Mouse (Mus musculus): ENCODE results near the gene Duoxa2. TPM values are rescaled to one million over a fixed set of nuclear protein-coding genes. Genes with fewer than 3 reads are reported as not detected.
"Not testable (repeated sequence)": the region's sequence is repeated elsewhere in the genome, so short reads cannot be mapped to it uniquely, and the experiment has no call there.

Gene Duoxa2
- total and polyA plus RNA-seq, 2 experiments from 2014 or later = 0.19 TPM; not detected in 1

DNA sequence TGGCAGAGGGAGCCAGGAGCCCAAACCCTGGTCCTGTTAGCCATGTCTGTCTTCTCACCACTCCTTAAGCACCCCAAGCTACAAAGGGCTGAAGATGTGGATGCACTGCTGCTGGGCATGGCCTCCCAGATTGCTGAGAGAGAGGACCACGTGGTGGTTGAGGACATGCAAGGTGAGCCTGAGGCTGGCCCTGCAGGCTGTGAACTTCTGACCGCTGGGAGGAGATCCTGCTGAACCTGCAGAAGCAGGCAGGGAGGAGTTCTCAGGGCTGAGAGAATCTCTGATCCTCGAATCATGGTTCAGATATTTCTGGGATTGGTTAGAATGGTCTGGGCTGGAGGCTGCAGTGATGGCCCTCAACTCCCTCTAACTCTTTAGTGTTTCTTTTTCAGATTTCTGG, 25.3 kb downstream of the Duoxa2 start:
- TF ChIP-seq EP300 (IDR thresholded peaks at IDR 0.05; ENCODE audit: low read depth) (no peak), CTCF (IDR thresholded peaks at IDR 0.05; ENCODE audit: low read depth) (no peak)
- H3K27ac ChIP-seq (ENCODE audit: low read depth) = no peak overlapping the region
- H3K36me3 ChIP-seq (replicated peaks; ENCODE audit: control insufficient read depth, insufficient read depth, low read length) = no peaks in the 10 kb centered on the region
- 54% methylated on average over 3 of the region's 3 CpGs for WGBS
- no peak overlapping the region for H3K4me2 ChIP-seq (ENCODE audit: low read depth, low read length)
- no peaks in the 10 kb centered on the region for H3K4me1 ChIP-seq (ENCODE audit: control insufficient read depth, insufficient read depth)
- H3K9me3 ChIP-seq (replicated peaks; ENCODE audit: control insufficient read depth, low read length) = no peaks in the 10 kb centered on the region
- H3K9ac ChIP-seq (replicated peaks; ENCODE audit: low read depth, low read length) = no peak overlapping the region
- DNase-seq (ENCODE audit: low spot score) (no peak), ATAC-seq (ENCODE audit: insufficient read depth, low read depth) (no peak)
- 0 out of 2 replicates have a peak, but pooled peaks cover 2% of the 10 kb centered on the region for H3K27me3 ChIP-seq (ENCODE audit: control insufficient read depth, insufficient read depth, low read length)
- H3K4me3 ChIP-seq (ENCODE audit: low read depth, low read length) = no peak overlapping the region

DNA sequence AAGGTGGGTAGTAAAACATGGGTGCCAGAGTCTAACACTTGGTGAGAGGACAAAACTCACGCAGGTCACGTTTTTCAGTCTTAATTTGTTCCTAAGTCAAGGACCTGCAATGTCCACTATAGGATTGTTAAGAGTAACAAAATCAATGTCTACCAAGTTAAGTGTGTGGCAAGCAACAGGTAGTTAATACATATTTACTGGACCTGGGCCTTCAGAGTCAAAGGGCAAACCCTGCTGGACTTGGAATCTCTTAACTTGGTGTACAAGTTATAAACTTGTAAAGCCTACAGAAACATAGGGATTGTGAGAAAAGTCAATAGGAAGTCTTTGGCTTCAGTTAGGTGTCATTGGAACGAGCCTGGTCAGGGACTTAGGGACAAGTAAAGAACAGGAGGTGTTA, 25.9 kb downstream of the Duoxa2 start:
- H3K27me3 ChIP-seq (ENCODE audit: control insufficient read depth, insufficient read depth, low read length) = no peaks in the 10 kb centered on the region
- no peak for TF ChIP-seq EP300 (IDR thresholded peaks at IDR 0.05; ENCODE audit: low read depth)
- TF ChIP-seq CTCF (IDR thresholded peaks at IDR 0.05; ENCODE audit: low read depth) = no peak
- DNase-seq (ENCODE audit: low spot score) (no peak), ATAC-seq (ENCODE audit: insufficient read depth, low read depth) (no peak)
- H3K9me3 ChIP-seq (replicated peaks; ENCODE audit: control insufficient read depth, low read length) = no peaks in the 10 kb centered on the region
- H3K9ac ChIP-seq (replicated peaks; ENCODE audit: low read depth, low read length) = no peak overlapping the region
- no peak overlapping the region for H3K4me3 ChIP-seq (ENCODE audit: low read depth, low read length)
- no peak overlapping the region for H3K27ac ChIP-seq (ENCODE audit: low read depth)
- H3K4me2 ChIP-seq (ENCODE audit: low read depth, low read length) = no peak overlapping the region
- no peaks in the 10 kb centered on the region for H3K36me3 ChIP-seq (replicated peaks; ENCODE audit: control insufficient read depth, insufficient read depth, low read length)
- no peaks in the 10 kb centered on the region for H3K4me1 ChIP-seq (ENCODE audit: control insufficient read depth, insufficient read depth)
- 74% methylated on average over 3 of the region's 3 CpGs for WGBS

DNA sequence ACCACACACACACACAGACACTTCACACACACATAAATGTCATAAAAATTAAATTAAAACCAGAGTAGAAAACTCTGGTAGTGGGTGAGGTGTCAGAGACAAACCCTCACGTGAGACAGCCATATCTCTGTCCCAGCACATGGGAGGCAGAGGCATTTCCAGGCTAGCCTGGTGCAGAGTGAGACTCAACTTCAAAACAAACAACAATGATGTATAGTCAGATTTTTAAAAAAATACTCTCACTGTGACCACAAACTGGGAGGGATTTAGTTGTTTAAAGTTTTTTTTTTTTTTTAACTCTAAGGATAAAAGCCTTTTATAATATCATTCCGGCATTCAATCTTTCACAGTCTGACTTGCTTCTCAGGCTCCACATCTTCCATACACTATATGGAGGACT, 26.7 kb downstream of the Duoxa2 start:
- Histone ChIP-seq H3K27me3 (ENCODE audit: control insufficient read depth, insufficient read depth, low read length) (no peaks in the 10 kb centered on the region), H3K4me1 (ENCODE audit: control insufficient read depth, insufficient read depth) (no peaks in the 10 kb centered on the region), H3K4me3 (ENCODE audit: low read depth, low read length) (no peak overlapping the region), H3K9me3 (replicated peaks; ENCODE audit: control insufficient read depth, low read length) (no peaks in the 10 kb centered on the region), H3K9ac (replicated peaks; ENCODE audit: low read depth, low read length) (no peak overlapping the region), H3K27ac (ENCODE audit: low read depth) (no peak overlapping the region), H3K36me3 (replicated peaks; ENCODE audit: control insufficient read depth, insufficient read depth, low read length) (no peaks in the 10 kb centered on the region), H3K4me2 (ENCODE audit: low read depth, low read length) (no peak overlapping the region)
- no peak for TF ChIP-seq EP300 (IDR thresholded peaks at IDR 0.05; ENCODE audit: low read depth)
- no peak for TF ChIP-seq CTCF (IDR thresholded peaks at IDR 0.05; ENCODE audit: low read depth)
- no peak for ATAC-seq (ENCODE audit: insufficient read depth, low read depth)
- no peak for DNase-seq (ENCODE audit: low spot score)
- WGBS = 67% methylated on average over 2 of the region's 2 CpGs

DNA sequence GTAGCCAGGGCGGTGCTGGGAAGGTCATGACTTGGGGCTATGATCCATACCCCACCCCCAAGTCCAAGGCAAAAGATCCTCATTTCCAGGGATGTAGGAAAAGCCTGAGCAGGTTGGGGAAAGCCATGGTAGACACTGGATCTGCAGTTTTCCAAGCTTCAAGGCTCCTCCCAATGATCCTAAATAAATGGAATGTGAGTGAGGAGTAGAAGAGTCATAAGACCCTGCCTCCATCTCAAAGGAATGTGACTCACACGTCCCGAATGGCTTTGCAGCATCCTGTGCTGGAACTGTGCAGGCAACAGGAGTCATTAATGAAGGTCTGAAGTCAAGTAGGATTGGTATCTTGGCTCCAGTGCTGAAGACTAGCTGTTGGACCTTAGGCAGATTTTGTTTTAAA, 29.3 kb downstream of the Duoxa2 start:
- DNase-seq (ENCODE audit: low spot score) = no peak
- no peaks in the 10 kb centered on the region for H3K36me3 ChIP-seq (replicated peaks; ENCODE audit: control insufficient read depth, insufficient read depth, low read length)
- H3K4me1 ChIP-seq (ENCODE audit: control insufficient read depth, insufficient read depth) = no peaks in the 10 kb centered on the region
- H3K9ac ChIP-seq (replicated peaks; ENCODE audit: low read depth, low read length) = no peak overlapping the region
- no peak overlapping the region for H3K4me3 ChIP-seq (ENCODE audit: low read depth, low read length)
- no peaks in the 10 kb centered on the region for H3K9me3 ChIP-seq (replicated peaks; ENCODE audit: control insufficient read depth, low read length)
- H3K27me3 ChIP-seq (ENCODE audit: control insufficient read depth, insufficient read depth, low read length) = no peaks in the 10 kb centered on the region
- no peak for TF ChIP-seq CTCF (IDR thresholded peaks at IDR 0.05; ENCODE audit: low read depth)
- TF ChIP-seq EP300 (IDR thresholded peaks at IDR 0.05; ENCODE audit: low read depth) = no peak
- H3K4me2 ChIP-seq (ENCODE audit: low read depth, low read length) = no peak overlapping the region
- no peak overlapping the region for H3K27ac ChIP-seq (ENCODE audit: low read depth)
- 27% methylated on average over 3 of the region's 3 CpGs for WGBS
- ATAC-seq (ENCODE audit: insufficient read depth, low read depth) = no peak

DNA sequence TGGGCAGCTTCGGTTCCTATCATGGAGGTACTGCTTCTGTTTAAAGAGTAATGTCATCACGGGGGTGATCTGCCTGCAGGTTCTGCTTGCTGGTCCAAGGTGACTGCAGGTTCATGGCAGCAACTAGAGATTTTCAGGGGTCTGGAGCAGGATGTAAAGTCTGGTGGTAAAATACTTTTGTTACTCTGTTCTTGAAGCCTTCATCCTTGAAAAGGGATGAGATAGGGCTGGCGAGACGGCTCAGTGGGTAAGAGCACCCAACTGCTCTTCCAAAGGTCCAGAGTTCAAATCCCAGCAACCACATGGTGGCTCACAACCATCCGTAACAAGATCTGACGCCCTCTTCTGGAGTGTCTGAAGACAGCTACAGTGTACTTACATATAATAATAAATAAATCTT, 31.6 kb downstream of the Duoxa2 start:
- H3K4me3 ChIP-seq (ENCODE audit: low read depth, low read length); H3K9ac ChIP-seq (replicated peaks; ENCODE audit: low read depth, low read length); H3K9me3 ChIP-seq (replicated peaks; ENCODE audit: control insufficient read depth, low read length); H3K27me3 ChIP-seq (ENCODE audit: control insufficient read depth, insufficient read depth, low read length); H3K4me2 ChIP-seq (ENCODE audit: low read depth, low read length); H3K4me1 ChIP-seq (ENCODE audit: control insufficient read depth, insufficient read depth); DNase-seq (ENCODE audit: low spot score); H3K36me3 ChIP-seq (replicated peaks; ENCODE audit: control insufficient read depth, insufficient read depth, low read length); H3K27ac ChIP-seq (ENCODE audit: low read depth); ATAC-seq (ENCODE audit: insufficient read depth, low read depth): not testable (repeated sequence)
- WGBS = 82% methylated on average over 4 of the region's 6 CpGs

DNA sequence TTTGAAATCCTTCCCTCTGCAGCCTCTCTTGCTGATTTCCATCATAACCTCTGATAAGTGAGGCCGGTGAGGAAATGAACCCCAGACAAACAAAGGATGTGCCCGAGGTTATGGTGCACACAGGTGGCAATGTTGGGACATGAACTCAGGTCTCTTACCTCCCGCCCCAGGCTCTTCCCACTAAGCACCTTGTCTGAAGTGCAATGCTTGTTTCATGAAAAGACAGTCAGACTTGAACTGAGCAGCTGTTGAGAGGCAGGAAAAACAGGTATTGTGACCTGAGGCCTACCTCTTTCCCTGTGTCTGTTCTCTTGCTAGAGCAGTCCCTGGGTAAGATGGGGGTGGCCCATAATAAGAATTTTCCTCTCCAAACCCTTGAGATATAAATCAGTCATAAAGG, 33.5 kb downstream of the Duoxa2 start:
- H3K9me3 ChIP-seq (replicated peaks; ENCODE audit: control insufficient read depth, low read length) = no peaks in the 10 kb centered on the region
- ATAC-seq (ENCODE audit: insufficient read depth, low read depth) (no peak), DNase-seq (ENCODE audit: low spot score) (no peak)
- H3K27ac ChIP-seq (ENCODE audit: low read depth) = no peak overlapping the region
- no peaks in the 10 kb centered on the region for H3K4me1 ChIP-seq (ENCODE audit: control insufficient read depth, insufficient read depth)
- no peaks in the 10 kb centered on the region for H3K36me3 ChIP-seq (replicated peaks; ENCODE audit: control insufficient read depth, insufficient read depth, low read length)
- H3K4me2 ChIP-seq (ENCODE audit: low read depth, low read length) = no peak overlapping the region
- TF ChIP-seq CTCF (IDR thresholded peaks at IDR 0.05; ENCODE audit: low read depth) (no peak), EP300 (IDR thresholded peaks at IDR 0.05; ENCODE audit: low read depth) (no peak)
- no peak overlapping the region for H3K4me3 ChIP-seq (ENCODE audit: low read depth, low read length)
- H3K9ac ChIP-seq (replicated peaks; ENCODE audit: low read depth, low read length) = no peak overlapping the region
- H3K27me3 ChIP-seq (ENCODE audit: control insufficient read depth, insufficient read depth, low read length) = no peaks in the 10 kb centered on the region
- 91% methylated on average over 3 of the region's 3 CpGs for WGBS

Measured in heart, postnatal 0 days (tissue).